Mouse (Mus musculus) thymus, adult 18-20 months (tissue): Measurements from ENCODE around the gene Zbtb46.
"Not testable (repeated sequence)": the region's sequence is repeated elsewhere in the genome, so short reads cannot be mapped to it uniquely, and the experiment has no call there.

ENCODE experiments used
- DNase-seq, 2 experiments: peaks; one replicate each; pipeline ENCODE4 v3.0.0; 2022; ENCODE audit warnings: mixed read lengths in 2 of 2

Zbtb46 gene

DNA sequence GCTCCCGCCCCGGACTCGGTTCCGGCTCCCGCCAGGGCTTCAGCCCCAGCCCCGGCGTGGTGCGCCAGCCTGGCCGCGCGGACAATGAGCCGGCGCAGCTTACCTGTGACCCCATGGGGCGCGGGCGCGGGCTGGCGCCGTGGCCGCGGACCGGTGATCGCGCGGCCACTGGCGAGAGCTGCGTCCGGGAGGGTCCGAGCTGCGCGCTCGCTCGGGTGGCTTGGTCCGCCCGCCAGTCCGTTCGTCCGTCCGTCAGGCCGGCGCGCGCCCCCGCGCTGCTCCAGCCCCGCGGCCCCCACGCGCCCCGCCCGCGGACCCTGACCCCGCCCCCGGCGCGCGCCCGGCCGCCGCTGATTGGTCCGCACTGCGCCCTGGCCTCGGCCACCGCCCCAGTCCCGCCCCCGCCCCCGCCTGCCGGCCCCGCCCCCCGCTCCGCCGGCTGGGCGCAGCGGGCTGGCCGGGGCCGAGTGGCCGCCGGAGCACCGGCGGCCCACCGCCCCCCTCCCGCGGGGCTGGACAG lies at the start of gene Zbtb46:
Gene Zbtb46, minus strand, starts transcription at position 274 of the 520 bp plus-strand sequence.
- DNase-seq: peak in 1 of 2 experiments; percentile 34

DNA sequence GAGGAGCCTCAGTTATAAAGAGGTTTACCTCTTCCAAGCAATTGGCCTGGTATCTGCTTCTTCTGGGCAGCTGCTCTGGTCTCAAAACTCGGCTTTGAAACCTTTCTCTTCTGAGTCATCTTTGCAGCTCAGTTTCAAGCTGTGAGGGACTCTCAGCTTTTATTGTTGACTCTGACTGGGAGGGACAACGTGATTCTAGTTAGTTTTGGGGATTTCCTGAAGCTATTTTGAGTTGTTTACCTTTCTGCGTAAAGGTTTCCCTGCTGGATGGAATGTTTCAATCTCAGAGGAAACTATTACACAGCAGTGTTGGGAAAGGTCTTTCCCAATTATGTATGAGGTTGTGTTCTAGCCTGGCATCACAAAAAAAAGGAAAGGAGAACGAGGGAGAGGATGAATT lies 39.4 kb upstream of the Zbtb46 start:
- no peak for DNase-seq

DNA sequence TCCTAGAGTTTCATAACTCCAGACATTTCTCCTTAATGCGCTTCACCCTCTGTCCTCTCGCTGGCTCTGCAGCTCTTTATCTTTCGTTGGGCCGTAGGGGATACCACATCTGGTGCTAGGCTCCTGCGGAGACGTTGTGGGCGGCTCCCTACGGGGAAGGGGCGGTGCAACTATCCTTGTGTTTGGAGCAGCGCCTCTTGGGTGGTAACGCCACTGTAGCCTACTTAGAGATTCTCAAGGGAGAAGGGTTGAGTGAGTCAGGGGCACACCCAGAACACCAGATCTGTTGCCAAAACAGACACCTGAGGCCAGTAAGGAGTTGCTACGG lies 38.3 kb upstream of the Zbtb46 start:
- peak; percentile 43 to 48 for DNase-seq

DNA sequence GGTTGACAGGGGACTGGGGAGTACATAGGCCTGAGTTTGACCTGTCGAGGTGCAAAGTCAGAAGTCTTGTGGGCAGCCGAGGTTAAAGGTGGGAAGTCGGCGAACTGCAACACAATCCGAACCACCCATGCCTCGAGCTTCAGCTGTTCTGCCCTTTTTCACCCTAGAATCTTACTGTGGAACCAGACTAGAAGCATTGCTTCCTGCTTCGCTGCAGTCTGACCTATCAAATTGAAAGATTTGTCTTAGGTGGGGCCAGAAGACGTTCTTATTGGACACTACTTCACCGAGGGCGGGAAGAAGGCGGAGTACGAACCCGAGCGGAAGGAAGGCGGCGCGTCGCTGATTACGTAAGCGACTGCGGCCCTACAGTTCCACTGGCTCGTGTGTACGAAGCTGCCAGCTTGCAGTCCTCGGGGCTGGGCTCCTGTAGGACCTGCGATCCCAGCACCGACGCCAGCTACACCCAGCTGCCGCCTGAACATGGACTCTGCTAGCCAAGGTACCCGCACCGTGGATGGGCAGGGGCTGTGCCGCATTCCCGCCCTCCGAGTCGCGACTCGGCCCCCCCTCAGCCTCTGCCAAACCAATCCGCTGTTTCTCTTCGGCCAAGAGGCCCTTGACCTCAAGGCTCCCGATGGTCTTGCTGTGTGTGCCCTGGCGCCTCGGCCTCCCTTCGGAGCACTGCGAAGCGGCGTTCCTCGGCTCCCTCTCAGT lies 37.8 kb upstream of the Zbtb46 start, which contains the start of gene Tpd52l2:
Gene Tpd52l2, plus strand, starts transcription at position 312 of the 717 bp plus-strand sequence.
- DNase-seq: peak; percentile 79 to 89

DNA sequence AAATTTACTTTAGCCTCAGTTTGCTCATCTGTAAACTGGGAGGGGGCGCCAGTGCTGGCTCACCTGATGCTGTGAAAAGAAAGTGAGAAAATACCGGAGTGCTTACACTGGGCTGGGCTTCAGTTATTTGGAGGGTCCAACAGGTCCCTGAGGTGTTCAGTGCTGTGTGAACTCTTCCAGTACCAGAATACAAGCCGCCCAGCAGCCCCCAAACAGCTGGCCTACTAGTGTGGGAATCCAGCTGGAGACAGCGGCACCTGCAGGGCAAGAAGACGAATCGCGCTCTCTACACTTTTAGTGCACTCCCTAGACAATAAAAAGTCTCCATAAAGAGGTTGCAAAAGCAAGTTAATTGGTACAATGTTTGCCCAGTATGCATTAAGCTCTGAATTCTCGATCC lies 37.1 kb upstream of the Zbtb46 start:
- DNase-seq: peak; percentile 32 to 51

DNA sequence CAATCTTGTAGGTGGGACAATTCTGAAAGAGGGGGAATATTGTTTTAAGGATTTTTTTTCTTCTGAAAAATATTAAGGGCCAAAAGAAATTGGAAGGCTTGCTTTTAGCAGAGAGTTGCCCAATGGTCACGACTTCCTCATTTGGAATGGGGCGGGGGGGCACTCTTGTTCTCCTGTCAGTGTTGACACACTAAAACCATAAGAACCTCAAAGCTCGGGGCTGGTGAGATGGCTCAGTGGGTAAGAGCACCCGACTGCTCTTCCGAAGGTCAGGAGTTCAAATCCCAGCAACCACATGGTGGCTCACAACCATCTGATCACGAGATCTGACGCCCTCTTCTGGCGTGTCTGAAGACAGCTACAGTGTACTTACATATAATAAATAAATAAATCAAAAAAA lies 36.6 kb upstream of the Zbtb46 start:
- DNase-seq: not testable (repeated sequence)

DNA sequence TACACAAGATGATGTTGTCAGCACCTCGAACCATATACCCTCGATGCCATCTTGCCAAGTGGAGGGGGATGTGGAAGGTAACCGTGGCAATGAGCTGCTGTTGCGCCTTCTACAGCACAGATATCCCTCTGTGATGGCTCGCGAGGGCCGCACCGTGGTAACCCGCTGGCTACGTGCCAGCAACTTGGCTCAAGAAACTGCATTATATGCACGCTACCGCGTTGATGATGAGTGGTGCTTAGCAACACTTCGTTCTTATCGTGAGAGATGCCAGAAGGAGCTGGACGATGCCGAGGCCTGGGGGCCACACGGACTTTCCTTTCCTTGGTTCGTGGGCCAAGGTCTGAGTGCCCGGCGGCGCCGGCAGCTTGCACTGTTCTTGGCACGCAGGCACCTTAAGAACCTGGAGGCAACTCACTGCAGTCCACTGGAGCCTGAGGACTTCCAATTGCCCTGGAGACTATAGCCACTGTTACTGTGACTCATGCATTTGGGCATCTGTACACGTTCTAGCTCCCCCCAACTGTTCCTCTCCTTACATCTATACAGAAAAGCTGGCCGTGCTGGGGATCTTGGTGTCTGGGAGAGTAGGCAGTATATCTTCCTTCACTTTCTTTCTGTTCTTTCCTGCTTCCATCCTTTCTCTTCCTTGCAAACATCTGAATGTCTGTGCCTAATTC lies 35.2 kb upstream of the Zbtb46 start:
- no peak for DNase-seq

DNA sequence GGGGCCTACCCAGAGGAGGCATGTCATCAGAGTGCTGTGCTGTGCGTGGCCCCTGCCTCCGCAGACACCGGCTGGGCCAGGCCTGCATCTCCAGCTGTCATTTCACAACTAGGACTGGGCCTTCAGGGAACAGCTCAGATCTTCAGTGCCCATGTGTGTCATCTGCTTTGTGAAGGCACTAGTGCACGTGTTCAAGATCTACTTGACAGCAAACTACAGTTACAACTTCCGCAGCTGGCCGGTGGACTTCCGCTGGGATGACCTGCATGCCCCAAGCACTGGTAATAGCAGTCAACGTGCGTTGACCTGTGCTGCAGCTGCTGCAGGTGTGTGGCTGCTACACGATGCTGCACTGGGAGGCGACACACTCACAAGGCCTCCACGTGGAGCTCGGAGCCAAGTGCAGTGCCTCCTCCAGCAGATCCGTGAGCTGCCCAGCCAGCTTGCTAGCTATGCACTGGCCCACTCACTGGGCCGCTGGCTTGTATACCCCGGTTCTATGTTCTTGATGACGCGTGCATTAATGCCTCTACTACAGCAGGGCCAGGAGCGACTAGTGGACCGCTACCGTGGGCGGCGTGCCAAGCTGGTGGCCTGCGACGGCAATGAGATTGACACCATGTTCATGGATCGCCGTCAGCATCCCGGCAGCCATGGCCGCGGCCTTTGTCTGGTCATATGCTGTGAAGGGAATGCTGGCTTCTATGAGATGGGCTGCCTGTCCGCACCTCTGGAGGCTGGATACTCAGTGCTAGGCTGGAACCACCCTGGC lies 34.1 kb upstream of the Zbtb46 start, which contains the start of gene Abhd16b:
Gene Abhd16b, plus strand, starts transcription at position 51 of the 772 bp plus-strand sequence.
- no peak for DNase-seq

DNA sequence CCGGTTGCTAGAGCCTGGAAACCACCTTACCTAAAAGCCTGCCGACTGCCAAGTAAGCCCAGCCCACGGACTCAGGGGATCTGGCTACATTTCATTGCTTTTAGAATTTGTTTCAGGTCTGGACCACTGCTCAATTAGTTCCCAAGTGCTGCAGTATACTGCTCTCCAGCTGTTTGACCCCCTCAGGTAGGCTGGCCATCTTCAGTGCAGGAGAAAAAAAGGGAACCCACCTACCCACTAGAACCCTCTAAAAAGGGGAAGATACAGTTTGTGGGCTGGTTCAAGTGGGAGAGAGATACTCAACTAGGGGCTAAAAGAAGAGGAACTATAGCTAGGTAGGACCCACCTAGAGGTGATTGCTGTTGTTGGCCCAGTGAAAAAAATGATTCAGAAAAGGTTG lies 33.0 kb upstream of the Zbtb46 start:
- no peak for DNase-seq

DNA sequence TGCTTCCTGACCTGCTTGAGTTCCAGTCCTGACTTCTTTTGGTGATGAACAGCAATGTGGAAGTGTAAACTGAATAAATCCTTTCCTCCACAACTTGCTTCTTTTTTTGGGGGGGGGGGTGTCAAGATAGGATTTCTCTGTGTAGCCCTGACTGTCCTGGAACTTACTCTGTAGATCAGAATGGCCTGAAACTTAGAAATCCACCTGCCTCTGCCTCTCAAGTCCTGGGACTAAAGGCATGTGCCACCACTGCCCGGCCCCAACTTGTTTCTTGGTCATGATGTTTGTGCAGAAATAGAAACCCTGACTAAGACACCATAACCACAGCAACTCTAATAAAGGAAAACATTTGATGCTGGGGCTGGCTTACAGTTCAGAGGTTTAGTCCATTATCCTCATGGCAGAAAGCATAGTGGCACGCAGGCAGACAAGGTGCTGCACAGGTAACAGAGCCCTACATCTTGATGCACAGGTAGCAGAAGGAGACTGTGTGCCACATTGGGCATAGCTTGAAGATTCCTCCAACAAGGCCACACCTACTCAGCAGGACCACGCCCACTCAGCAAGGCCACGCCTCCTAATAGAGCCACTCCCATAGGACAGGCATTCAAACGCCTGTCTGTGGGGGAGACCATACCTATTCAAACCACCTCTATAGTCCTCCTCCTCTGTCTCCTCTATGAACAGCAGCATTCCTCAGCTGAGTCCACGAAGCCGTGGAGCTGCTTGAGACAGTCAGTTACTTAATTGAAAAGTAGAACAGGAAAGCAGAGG lies 32.4 kb upstream of the Zbtb46 start:
- DNase-seq: peak in 1 of 2 experiments; percentile 28

DNA sequence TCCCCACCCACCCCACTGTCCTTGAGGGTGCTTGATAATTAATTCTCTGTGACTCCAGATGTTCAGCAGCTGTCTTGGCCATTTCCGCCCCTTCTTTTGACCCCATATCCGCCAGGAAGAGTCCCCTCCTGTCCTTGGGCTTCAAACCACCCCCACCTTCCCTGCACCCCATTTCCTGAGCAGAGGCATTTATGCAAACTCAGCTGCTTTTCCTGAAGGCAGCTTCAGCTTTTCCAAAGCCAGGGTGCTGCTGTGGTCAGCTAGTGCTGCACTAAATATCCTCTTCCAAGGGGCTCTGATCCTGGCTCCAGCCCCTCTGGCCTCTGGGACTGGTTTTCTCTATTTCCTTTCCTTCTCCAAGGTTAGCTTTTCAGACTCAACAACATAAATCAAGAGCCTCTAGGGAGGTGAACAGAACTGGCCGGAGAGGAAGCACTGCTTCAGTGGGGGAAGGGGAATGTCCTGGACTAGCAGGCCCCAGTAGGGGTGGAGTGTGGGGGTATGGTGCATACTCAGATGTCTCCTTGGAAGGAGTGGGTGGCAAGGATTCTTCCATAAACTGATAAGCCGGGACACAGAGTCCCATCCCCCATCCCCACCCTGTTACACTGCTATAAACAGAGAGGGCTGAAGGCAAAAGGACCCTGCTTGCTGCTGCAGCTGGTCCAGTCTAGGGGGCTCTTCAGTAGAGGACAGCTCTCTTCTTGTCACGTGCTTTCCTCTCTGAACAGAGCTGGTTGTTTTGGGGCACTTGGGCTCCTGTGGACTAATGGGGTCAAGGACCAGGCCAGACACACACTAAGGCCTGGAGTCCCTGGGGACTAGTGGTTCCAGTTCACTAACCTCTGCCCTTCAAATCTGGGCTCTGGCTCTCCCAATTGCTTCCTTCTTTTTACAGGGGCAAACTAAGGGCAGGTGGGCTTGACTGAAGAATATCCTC lies 28.4 kb upstream of the Zbtb46 start:
- DNase-seq: no peak

DNA sequence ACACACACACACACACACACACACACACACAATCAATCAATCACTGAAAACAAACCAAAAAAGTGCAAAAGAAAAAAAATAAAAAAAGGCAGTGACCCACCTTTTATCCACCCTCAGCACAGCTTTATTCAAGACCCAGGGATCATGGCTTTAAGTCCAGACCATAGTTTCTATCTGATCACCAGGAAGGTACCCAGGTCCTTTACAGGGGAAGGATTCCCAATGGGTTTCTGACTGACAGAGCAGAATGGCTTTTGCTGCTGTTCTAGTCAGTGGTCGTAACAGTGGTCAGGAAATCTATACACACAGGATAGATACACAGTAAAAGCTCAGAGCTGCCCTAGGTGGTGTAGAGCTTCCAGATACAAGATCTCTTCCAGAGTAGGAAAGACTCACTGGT lies 26.5 kb upstream of the Zbtb46 start:
- no peak for DNase-seq

DNA sequence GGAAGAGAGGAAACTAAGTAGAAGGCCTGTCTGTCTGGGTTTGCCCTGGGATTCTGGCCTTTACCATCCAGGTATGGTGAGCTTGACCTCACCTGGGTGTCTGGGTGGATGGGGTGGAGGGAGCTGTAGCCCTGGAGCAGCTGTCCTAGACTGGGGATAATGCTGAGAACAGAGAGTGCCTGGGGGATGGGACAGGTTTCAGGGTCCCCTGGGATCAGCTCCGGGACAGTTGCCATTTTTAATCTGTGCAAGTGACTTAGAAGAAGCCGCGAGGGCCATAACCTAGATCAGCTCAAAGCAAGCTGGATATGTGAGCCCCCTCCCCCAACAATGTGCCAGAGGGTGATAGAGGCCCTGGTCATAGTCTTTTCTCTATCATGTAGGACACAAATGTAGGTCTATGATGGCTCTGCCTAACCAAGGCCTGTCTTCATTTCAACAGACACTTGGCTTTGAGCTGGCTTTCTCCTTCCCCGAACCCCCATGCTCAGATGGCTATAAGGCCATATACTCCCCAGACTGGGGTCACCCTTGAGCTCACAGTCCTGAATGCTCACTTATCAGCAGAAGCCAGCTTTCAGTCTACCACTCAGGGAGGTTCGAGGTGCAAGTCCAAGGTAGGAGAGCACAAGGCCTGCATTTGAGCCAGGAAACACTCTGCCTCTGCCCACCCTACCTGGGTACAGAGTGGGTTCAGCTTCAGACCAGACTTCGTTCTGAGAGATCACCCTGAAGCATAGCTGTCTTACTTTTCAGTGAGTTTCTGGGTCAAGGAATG lies 25.4 kb upstream of the Zbtb46 start:
- DNase-seq: no peak

DNA sequence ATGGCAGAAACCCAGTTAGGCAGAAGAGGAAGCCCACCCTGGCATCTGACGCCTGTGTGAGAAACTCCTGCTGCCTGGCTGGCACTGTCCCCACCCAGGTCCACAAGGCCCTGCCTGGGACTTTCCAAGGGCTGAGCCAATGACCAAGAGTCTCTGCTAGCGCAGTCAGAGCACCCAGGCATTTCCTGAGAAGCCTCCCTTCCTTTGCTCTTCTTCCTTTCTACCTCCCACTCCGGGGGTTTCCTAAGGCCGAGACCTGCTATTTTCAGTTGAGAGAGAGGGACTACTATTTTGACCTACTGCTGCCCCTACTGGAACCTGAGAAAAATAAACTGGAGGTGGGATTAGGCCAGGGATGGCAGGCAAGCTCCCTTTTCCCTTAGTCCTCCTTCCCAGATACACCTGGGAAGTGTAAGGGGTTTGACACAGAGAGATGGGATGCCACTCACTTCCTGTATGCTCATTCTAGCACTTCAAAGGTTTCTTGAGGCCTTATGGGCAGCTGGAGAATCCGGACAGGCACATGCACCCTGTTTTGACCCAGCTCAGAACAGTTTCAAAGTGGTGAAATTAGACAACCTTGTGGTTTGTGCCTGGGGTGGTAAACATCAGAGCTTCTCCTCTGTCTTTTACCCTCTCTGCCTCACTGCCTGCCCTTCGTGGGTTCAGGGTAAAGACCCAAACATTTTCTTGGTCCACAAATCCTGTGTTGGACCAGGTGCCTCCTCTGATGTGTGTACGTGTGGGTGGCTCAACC lies 24.5 kb upstream of the Zbtb46 start:
- DNase-seq: peak in 1 of 2 experiments; percentile 33

DNA sequence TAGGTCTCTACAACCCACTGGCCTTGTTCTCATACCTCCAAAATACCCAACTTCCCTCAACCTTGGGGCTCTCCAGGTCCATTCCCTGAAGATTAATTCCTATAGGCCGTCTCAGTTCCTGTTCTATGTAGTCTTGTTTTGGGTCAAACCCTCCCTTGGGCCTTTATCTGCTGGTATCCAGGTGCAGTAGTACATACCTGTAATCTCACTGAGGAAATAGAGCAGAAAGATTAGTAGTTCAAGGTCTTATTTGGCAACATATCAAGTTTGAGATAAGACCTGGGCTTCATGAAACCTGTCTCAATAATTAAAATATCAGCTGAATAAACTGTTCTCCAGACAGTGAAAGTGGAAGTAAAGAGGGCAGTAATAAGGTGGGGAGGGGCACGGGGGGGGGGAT lies 23.9 kb upstream of the Zbtb46 start:
- no peak for DNase-seq

DNA sequence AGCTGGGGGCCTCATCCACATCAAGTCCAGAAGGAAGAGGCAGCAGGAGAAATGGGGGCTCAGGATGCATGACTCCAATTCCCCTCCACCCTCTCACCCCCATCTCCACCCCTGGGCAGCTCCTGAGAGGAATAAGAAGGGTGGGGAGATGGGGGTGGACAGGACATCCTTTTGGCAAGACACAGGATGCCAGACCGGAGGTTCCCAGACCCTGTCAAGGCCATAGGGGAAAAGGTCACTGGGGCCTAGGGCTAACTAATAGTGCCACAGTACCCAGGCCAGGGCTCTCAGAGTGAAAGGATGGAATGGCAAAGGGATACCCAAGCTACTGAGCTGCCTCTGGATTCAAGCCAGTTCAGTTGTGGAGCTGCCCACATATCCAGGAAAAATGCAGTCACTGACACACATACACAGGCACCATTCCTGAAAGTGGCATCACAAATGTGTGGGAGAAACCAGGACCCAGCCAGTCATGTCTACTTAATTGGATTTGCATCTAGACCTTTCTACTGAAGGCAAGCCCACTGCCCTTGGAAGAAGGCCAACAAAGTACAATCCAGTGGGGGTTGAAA lies 13.1 kb upstream of the Zbtb46 start:
- DNase-seq: no peak

DNA sequence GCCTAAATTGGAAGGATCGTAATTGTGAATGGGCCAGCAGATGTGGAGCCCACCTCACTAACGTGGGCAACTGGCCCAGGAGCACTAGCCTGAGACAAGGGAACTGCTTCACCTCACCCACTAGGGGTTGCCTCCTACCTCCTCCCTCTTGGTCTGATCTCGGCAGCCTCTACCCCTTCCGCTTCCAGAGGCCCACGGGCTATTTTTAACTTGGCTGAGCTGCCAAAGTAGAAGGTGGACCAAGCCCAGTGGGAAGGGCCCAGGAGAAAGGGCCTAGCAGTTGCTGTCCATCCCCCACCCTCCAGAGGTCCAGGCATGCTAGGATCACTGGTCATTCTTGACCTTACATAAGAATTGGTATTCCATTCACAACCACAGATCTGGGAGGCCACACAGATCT lies 12.0 kb upstream of the Zbtb46 start:
- no peak for DNase-seq

DNA sequence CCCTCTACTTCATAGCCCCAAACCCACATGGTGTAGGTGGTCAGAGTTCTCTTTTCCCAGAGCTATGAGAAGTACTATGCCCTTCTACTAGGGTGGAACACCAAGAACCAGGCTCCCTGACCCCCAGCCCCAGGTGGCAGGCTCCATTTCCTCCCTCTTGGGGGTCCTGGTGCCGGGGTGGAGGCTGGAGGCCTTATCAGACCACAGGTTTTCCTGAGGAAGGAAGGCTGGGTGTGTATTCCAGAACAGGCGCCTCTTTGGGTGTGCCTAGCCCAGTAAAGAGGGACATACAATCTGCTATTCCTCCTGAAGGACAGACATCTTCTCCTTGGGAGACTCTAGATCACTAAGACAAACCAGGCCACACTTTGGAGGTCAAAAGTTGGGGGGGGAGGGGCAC lies 11.1 kb upstream of the Zbtb46 start:
- no peak for DNase-seq

DNA sequence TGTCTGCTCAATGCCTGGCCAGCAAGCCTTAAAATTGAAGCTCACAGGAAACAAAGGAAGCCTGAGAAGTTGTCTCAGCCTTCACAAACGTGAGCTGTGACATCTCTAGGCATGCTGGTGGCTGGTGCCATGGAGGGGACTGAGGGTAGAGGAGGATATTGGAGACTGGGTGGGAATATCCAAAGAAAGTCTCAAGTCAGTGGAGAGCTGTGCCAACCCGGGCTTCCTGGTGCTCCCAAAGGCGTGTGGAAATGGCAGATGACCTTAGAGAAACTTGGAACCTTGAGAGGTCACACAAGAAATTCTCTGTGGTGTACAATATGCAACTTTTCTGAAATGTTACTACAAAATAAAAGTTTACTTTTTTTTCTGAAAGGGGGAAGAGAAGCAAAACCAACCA lies 6.2 kb upstream of the Zbtb46 start:
- DNase-seq: no peak
